Mouse (Mus musculus) embryo, embryonic 10 days (tissue): ENCODE measurements around the gene 4930578C19Rik.
"Not testable (repeated sequence)": the region's sequence is repeated elsewhere in the genome, so short reads cannot be mapped to it uniquely, and the experiment has no call there.

Experiments
- DNase-seq: peaks from one replicate; pipeline ENCODE4 v3.0.0-alpha.2; 2015; ENCODE audit warnings: low spot score

The 4930578C19Rik gene

GRCm38 (mm10) chrX:18461198-18461601 is at the start of gene 4930578C19Rik:
Gene 4930578C19Rik (minus strand): TSS chrX:18461397.
- no peak for DNase-seq

DNA sequence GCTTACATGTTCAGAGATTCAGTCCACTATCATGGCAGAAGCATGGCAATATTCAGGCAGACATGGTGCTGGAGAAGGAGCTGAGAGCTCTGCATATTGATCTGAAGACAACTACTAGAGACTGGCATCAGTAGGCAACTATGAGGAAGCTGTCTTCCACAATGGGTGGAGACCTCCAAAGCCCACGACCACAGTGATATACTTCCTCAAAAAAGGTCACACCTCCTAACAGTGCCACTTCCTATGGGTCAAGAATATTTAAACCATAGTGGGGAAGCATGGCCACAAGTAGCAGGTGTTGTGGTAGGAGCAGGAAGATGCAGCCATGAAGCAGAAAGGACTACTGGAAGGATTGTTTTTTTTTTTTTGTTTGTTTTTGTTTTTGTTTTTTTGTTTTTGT is 6.5 kb upstream of the 4930578C19Rik start:
- DNase-seq, result no peak

- no peak for DNase-seq
Observed at GRCm38 (mm10) chrX:18462879-18463278, 1.7 kb upstream of the 4930578C19Rik start.

GRCm38 (mm10) chrX:18451559-18451958 is 9.6 kb downstream of the 4930578C19Rik start:
- no peak for DNase-seq

DNA sequence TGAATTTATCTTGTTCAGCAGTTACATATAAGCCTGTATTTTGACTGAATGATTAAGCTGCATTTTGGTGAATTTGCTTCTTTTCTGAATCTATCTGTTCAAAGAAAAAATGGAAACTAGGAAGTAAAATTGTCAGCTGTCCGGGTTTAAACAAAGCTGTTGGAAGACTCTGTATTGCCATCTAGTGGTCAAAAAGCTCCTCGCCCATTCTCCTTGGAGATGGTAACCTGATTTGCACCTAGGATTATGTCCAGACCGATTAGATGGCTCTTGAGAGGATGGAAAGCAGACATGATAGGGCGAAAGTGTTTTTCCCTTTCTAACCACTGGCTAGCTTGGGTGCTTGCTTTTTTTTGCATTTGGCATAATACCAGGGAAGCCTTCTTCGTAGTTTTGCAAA is 19.1 kb downstream of the 4930578C19Rik start:
- DNase-seq, result peak; percentile 70

- DNase-seq, result no peak
Observed at GRCm38 (mm10) chrX:18425451-18425850, 35.7 kb downstream of the 4930578C19Rik start.

DNA sequence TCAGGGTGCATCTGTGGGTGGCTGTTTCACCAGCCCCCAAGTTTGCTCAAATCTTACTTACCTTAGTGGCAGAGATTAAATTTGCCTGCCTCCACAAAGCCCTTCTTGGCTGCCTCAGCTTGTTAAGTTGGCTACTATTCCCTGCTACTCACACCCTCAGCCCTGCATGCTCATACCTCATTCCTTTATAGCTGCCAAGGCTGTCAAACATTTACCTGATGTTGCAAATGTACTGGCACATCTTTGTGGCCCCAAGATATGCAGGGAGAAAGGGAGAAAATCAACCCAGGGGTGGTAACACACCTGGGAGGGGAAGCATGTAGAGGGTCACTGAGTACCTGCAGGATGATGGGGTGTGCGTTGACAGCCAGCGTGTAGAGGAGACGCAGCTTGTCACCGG is 38.0 kb downstream of the 4930578C19Rik start:
- no peak for DNase-seq

DNA sequence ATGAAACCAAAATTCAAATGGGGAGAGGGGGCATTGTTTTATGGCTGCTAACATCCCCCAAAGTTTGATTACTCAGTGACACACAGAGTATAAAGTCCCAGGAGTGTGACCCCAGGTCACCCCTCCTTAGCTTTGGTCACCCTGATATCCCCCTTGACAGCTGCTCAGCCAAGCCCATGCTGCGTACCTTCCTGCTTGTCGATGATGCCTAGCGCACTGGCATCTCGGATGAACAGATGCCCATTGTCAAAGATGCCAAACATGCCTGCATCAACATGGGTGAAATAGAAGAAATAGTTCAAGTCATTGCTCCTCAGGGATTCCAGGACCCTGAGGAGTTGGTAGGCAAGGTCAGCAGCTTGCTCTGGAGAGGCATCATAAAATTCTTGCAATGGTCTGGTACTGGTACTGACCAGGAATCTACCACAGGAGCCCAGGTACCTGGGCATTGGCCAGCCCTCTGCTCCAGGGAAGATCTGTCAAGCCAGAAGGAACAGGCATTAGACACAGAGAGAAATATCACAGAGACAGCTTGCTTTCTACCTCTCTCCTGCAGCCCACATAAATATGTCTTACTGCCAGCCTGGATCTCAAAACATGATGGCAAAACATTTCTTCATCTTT is 40.9 kb downstream of the 4930578C19Rik start:
- no peak for DNase-seq

- no peak for DNase-seq
Observed at GRCm38 (mm10) chrX:18418977-18419376, 42.2 kb downstream of the 4930578C19Rik start.

DNA sequence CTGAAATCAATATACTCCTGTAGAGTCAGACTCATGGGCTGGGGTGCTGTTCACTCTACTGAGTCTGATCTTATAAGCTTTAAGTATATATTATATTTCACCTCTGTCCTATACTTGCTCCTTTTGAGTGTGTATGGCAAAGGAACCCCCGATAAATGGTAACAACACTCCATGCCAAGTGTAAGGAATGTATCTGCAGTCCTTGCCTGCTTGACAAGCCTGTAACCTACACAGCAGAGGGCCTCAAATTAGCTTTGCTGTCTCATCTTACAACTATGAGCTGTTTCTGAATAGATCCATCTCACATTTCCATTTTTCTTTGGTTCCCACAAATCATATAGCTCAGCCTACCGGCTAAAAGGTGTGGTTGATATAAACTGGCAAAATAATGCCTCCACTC is 46.6 kb downstream of the 4930578C19Rik start:
- no peak for DNase-seq

DNA sequence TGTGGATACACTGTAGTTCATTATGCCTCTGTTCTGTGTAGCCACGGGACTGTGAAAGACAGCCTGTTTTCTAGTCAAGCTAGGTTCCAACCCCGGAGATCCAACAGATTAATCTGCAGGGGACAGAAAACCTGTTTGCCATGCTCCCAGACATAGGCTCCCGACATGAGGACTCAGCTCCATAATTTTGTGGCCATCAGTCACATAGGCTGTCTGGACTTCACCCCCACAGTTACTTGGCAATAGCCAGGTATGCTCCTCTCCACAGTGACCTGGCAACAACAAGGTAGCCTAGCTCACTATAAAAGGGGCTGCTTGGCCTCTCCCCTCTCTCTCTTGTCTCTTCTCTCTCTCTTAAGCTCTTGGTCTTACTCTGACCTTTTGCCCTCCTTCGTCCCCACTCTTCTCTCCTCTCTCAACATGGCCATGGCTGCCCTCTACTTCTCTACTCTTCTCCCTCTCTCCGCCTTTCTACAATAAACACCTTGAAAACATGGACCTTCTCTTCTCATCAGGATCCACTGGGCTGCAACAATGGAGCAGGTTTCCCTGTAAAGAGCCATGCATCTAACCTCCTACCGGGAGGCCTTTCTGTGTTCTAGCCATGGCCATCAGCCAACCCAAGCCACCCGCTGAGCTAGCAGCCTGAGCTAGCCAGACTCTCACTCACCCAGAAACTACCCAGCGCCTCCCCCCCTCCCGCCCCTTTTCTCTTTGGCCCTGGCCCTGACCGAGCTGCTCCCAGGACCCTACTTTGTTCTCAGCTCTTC is 49.9 kb downstream of the 4930578C19Rik start:
- no peak for DNase-seq

DNA sequence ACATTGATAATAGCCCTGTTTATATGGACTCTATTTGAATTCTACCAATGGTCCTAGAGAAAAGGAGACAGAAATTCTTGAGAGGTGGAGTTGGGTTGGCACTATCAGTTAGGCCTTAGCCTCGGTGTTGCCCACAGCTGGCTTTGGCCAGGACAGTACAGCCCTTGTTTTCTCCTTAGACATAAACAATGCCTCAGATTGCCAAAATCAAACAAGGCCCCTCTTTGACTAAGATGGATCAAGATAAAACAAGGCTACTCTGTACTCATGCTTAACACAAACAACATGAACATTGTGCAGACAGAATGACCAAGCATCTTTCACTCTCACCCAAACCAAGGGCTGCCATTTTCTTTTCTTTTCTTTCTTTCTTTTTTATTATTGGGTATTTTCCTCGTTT is 51.6 kb downstream of the 4930578C19Rik start:
- DNase-seq, result no peak

DNA sequence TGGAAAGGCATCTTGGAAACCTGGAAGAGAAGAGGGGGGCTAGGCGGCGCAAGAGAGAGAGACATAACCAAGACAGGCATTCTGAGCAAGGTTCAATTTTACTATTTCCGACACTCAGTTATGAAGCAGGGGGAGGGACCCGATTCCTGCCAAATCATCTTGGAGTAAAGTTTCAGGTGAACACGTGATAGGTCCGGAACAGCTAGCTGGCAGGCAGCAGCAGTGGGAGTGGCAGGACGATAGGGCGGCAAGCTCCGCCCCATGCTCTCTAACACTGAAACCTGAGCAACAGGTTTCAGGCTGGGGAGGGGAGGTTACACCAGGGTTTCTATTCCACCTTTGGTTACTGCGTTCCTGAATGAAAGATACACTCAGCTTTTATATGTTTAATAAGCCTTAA is 58.9 kb downstream of the 4930578C19Rik start:
- DNase-seq, result no peak

DNA sequence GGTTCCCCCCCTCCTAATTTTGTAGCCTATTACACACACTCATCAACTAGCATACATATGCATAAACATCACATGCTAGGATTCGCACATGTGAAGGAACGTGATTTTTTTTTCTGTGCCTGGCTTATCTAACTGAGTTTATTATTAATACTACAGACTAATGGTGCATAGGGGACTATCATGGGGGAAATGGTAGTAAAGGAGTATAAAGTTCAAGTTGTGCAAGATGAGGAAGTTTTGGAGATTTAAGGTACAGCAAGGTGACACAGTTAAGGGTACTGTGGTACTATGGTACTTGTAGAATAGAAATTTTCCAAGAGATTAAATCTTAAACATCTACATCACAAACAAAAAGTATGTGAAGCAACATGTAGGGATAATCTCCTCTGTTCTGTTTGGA is 64.5 kb downstream of the 4930578C19Rik start:
- no peak for DNase-seq

- not testable (repeated sequence) for DNase-seq
Observed at GRCm38 (mm10) chrX:18384181-18384580, 77.0 kb downstream of the 4930578C19Rik start.
